Mouse (Mus musculus) midbrain, postnatal 0 days (tissue): ENCODE results near the gene Rad51ap1. TPM values are rescaled to one million over a fixed set of nuclear protein-coding genes. Genes with fewer than 3 reads are reported as not detected.

Experiments
- ATAC-seq: fragments of 200-750 bp; cut with Nextera tagmentation; 2 replicates; pipeline ENCODE4 v1.8.0; 2017; ENCODE audit warnings: moderate number of reproducible peaks, mild to moderate bottlenecking, moderate TSS enrichment, moderate library complexity; ENCODE audit not compliant: low FRiP score
- DNase-seq: peaks from one replicate; pipeline ENCODE4 v3.0.0-alpha.2; 2015; ENCODE audit warnings: low spot score
- H3K27ac ChIP-seq: fragments of 300-500 bp; sonication (generic); 2 replicates; pipeline ENCODE4 v1.5.1; 2014; ENCODE audit warnings: low read depth, mild to moderate bottlenecking, low read length, mixed read lengths
- H3K27me3 ChIP-seq: fragments of 300-500 bp; sonication (generic); 2 replicates; pipeline ENCODE4 v1.6.1; 2014; ENCODE audit warnings: low read length, control low read depth, mixed read lengths; ENCODE audit not compliant: insufficient read depth
- H3K36me3 ChIP-seq: fragments of 300-500 bp; sonication (generic); 2 replicates; pipeline ENCODE4 v1.6.1; 2014; ENCODE audit warnings: low read length, control low read depth, mixed read lengths; ENCODE audit not compliant: insufficient read depth
- H3K4me1 ChIP-seq: fragments of 300-500 bp; sonication (generic); 2 replicates; pipeline ENCODE4 v1.6.1; 2014; ENCODE audit warnings: mild to moderate bottlenecking, control low read depth, antibody characterized with exemption, low read length, mixed read lengths; ENCODE audit not compliant: insufficient read depth
- H3K4me2 ChIP-seq: fragments of 300-500 bp; sonication (generic); 2 replicates; pipeline ENCODE4 v1.6.1; 2014; ENCODE audit warnings: low read depth, mild to moderate bottlenecking, low read length, mixed read lengths; ENCODE audit not compliant: poor library complexity, severe bottlenecking
- H3K4me3 ChIP-seq: fragments of 300-500 bp; sonication (generic); 2 replicates; pipeline ENCODE4 v1.5.1; 2014; ENCODE audit warnings: low read depth, mild to moderate bottlenecking, low read length, moderate library complexity
- H3K9ac ChIP-seq: fragments of 300-500 bp; sonication (generic); replicated peaks from 2 replicates; pipeline ENCODE4 v1.6.1; 2014; ENCODE audit warnings: mild to moderate bottlenecking, low read length, moderate library complexity, mixed read lengths; ENCODE audit not compliant: poor library complexity, severe bottlenecking
- H3K9me3 ChIP-seq: fragments of 300-500 bp; sonication (generic); 2 replicates; pipeline ENCODE4 v1.6.1; 2016; ENCODE audit warnings: low read length, control low read depth
- CTCF ChIP-seq: IDR thresholded peaks from 2 replicates; pipeline ENCODE4 v1.5.1; 2016; ENCODE audit warnings: antibody characterized with exemption, mild to moderate bottlenecking
- WGBS: fragments of 180-500 bp; shearing (Covaris S2); extraction: QIAGEN DNeasy Blood & Tissue Kit; methylation state at CpG from one replicate; pipeline ENCODE4 v1.1.7; 2014; 5-methylcytosine and 5-hydroxymethylcytosine counted together
- polyA plus RNA-seq: library from polyadenylated mRNA; unstranded; fragments of >200 nt; fragmentation: Nextera tagmentation; extraction: Ambion mirVana; gene quantifications from 2 replicates; pipeline ENCODE4 v1.2.1, GENCODE M21; 2015
- total RNA-seq: library from RNA; depleted of rRNA; stranded (reverse); fragments of >200 nt; gene quantifications from 2 replicates; pipeline ENCODE4 v1.2.3, GENCODE M21; 2014; rRNA removed

The Rad51ap1 gene
- total and polyA plus RNA-seq, 2 experiments from 2014 or later = 4.0 to 6.2 TPM

DNA sequence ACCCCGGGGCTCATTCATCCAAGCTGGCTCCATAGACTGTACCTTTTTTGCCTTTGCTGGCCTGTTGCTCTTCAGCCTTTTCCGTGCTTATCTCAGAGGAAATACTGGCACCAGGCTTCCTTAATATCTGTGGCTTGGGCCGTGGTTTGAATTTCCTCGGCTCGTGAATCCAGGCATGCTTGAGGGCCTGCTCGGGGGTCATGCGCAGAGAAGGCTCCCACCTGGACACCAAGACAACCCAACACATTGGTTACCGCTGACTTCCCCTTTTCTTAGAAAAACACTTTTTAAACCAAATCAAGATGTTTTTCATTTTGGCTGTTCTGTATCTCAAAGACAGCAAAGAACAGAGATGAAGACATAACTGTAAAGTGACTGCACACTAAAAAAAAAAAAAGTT, 62.3 kb downstream of the Rad51ap1 start:
- WGBS = 94% methylated on average over 8 of the region's 8 CpGs
- no peaks in the 10 kb centered on the region for H3K4me1 ChIP-seq
- H3K27me3 ChIP-seq = no peaks in the 10 kb centered on the region
- no peak for TF ChIP-seq CTCF
- H3K36me3 ChIP-seq = no peaks in the 10 kb centered on the region
- H3K9me3 ChIP-seq = no peaks in the 10 kb centered on the region
- no peak overlapping the region for H3K9ac ChIP-seq
- no peak overlapping the region for H3K27ac ChIP-seq
- no peak for ATAC-seq
- H3K4me3 ChIP-seq = no peak overlapping the region
- no peak overlapping the region for H3K4me2 ChIP-seq
- DNase-seq = no peak

Other genes starting within 250 kb of the Rad51ap1 start
- gene Kcna6, start 198.9 kb downstream of the Rad51ap1 start, total RNA-seq = 91.7 and 95.9 TPM in 2 replicates
- 26.9 and 29.2 TPM in 2 replicates for gene Kcna6, start 198.9 kb downstream of the Rad51ap1 start, polyA plus RNA-seq
- gene Ndufa9, start 90.5 kb downstream of the Rad51ap1 start, total RNA-seq = 100 and 114 TPM in 2 replicates
- 220 TPM in 2 replicates for gene Ndufa9, start 90.5 kb downstream of the Rad51ap1 start, polyA plus RNA-seq
- 0.11 and 0.47 TPM in 2 replicates for gene Akap3, start 86.5 kb downstream of the Rad51ap1 start, total RNA-seq
- gene Akap3, start 86.5 kb downstream of the Rad51ap1 start, polyA plus RNA-seq = 0.16 and 0.21 TPM in 2 replicates
- not detected in 2 replicates for gene Dyrk4, start 17.7 kb downstream of the Rad51ap1 start, total RNA-seq
- gene Dyrk4, start 17.7 kb downstream of the Rad51ap1 start, polyA plus RNA-seq = 0.07 and 0.12 TPM in 2 replicates
- gene D6Wsu163e, start 375 bp upstream of the Rad51ap1 start, total RNA-seq = 22.0 and 23.9 TPM in 2 replicates
- gene D6Wsu163e, start 375 bp upstream of the Rad51ap1 start, polyA plus RNA-seq = 33.0 and 34.1 TPM in 2 replicates
- gene Fgf6, start 76.0 kb upstream of the Rad51ap1 start, total RNA-seq = not detected in 2 replicates
- gene Fgf6, start 76.0 kb upstream of the Rad51ap1 start, polyA plus RNA-seq = not detected in 2 replicates
- gene Fgf23, start 133.3 kb upstream of the Rad51ap1 start, total RNA-seq = 0.33 and 0.77 TPM in 2 replicates
- gene Fgf23, start 133.3 kb upstream of the Rad51ap1 start, polyA plus RNA-seq = 0.38 and 0.63 TPM in 2 replicates
- gene Tigar, start 170.0 kb upstream of the Rad51ap1 start, total RNA-seq = 6.1 and 6.7 TPM in 2 replicates
- gene Tigar, start 170.0 kb upstream of the Rad51ap1 start, polyA plus RNA-seq = 4.6 and 5.0 TPM in 2 replicates
- gene Ccnd2, start 212.6 kb upstream of the Rad51ap1 start, total RNA-seq = 13.9 and 14.5 TPM in 2 replicates
- gene Ccnd2, start 212.6 kb upstream of the Rad51ap1 start, polyA plus RNA-seq = 95.6 and 106 TPM in 2 replicates